Mouse (Mus musculus) right cerebral cortex, postnatal 36 days (tissue): Measurements from ENCODE around the gene Sardh.

Experiments
- DNase-seq, 2 experiments: peaks; one replicate each; pipeline ENCODE4 v3.0.0; 2022; ENCODE audit warnings: low spot score in 2 of 2, mixed read lengths in 1 of 2

Sardh gene

DNA sequence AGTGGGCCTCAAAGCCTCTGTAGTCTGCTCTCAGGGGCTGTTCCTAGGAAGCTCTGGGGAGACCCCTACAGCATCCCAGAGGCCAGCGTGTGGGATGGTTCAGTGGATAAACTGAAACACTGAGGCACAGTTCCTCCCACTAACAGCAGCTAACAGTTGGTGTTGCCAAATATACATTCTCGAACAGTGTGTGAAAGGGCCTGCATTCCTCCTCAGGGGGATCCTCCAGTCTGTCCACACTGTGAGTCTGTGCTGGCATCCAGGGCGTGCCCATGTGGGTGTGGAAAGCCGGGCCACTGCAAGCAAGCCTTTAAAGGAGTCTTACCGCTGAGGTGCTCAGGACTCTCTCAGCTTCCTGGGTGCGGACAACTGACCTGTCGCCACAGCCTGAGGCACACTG lies 21.6 kb downstream of the Sardh start:
- peak; percentile 59 to 77 for DNase-seq

DNA sequence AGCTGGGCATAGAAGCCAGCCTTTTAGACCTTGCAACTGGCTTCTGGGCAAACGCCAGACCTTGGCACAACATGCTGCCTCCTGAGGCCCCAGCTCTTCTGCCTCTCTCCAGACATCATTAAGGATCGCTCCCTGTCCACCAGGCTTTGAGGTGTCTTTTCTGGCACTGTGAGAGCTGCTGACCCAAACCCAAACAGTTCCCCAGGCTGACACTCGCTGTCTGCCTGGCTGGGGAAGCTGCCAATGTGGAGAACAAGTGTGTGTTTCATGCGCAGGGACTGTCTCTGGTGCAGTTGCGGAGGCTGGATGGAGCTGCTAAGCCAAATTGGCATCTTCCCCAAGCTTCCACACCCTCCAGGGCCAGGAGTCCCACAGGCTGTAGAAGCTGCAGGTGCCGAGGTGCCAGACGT lies 25.1 kb downstream of the Sardh start:
- DNase-seq: peak; percentile 71 to 72

DNA sequence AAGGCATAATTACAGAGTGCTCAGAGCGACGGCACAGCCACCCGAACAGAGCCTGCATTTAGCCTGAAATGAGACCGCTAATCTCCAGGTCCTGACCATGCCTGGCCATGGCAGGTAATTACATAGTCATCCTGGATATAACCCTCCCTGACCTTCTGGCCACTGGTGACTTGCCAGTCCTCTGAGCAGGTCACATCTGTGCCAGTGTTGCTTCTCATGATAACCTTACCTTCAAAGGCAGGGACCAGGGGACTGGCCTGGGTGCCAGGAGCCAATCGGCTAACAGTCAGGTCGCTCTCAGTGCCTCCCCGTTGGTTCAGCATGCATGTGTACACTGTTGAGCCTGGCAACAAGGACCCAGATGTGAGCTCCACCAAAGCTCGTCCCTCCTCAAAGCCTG lies 29.6 kb downstream of the Sardh start:
- DNase-seq: no peak

DNA sequence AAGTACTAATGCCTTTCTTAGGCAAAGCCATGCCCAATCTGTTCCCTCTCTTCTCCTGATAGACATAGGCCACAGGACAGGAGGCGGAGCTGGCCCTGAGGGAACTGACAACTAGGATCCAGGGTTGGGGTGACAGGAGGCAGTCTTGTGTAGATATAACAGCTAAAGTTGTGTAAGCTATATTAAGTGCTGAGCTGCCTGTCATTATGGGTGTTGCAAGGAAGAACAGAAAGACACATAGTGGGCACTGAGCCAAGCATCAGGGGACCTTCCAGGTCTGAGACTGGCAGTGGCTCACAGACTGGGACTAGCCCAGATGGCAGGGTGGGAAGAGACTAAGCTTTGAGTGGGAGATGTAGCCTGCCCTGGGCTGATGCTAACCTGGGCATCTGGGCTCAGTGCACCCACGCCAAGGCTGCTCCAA lies 30.0 kb downstream of the Sardh start:
- no peak for DNase-seq

- no peak for DNase-seq
Measured at GRCm38 (mm10) chr2:27215537-27215936, 32.6 kb downstream of the Sardh start.

GRCm38 (mm10) chr2:27211966-27212893 lies 35.9 kb downstream of the Sardh start:
- peak; percentile 60 to 74 for DNase-seq

- DNase-seq: no peak
Measured at GRCm38 (mm10) chr2:27210676-27211210, 37.4 kb downstream of the Sardh start.

DNA sequence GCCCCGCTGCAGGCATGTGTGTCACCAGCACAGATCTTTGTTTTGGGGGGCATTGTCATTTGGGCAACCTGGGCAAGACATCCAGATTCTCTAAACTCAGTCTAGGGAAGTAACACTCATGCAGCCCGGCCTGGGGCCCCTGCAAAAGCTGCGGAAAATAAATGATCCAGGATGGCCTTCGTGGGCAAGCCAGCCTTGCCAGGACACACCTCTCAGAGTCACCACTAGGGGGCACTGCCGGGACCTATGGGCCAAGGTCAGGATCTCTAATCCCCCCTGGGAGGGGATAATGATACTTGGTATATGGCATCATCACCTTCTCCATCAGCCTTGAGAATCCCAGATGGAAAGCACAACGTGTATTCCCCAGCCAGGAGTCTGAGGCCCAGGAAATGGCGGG lies 37.9 kb downstream of the Sardh start:
- no peak for DNase-seq

GRCm38 (mm10) chr2:27209816-27210215 lies 38.3 kb downstream of the Sardh start:
- DNase-seq: no peak

GRCm38 (mm10) chr2:27209370-27209769 lies 38.8 kb downstream of the Sardh start:
- DNase-seq: no peak

DNA sequence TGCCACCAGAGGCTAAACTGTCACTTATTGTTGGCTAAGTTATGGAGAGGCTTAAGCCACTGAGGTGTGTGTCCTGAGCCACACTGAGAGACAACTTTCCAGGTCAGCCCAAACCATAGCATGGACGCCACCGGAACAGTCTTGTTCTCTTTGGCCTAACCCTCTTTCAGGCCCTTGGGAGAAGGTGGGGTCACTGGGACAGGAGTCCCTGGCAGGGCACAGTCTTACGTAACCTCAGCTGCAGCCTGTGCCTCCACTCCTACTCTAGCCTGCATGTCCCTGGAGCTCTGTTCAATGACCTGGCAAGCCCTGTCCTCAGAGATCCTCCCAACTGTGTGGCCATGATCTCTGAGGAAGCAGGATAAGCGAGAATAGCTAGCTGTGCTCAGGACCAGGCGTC lies 41.0 kb downstream of the Sardh start:
- DNase-seq: no peak

DNA sequence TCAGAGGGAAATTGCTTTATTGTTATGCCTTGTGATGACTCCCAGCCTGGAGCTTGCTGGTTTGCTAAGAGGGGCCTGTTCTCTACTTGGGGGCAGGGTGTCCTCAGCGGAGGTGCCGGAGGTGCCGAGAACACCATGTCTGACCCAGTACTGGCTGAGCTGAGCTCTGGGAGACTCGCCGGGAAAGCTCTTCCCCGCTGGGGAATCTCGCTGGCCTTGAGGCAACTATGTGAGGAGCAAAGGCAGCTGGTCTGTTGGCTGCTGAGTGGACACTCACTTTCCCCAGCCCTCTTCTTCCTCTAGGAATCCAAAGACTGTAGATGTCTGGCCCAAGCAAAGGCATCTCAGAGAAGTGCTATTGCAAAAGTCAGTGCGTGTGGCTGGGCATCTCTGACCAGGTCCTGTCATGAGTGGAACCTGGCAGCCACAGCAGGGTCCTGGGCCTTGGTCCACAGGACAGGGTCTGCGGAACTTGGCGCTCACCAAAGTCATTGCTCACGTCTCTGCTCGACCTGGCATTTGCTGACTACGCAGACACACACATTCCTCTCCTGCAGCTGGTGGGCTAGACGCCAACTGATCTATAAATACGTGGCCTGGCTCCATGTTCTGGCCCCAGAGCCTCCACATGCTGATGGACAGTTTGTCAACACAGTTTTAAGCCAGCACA lies 41.9 kb downstream of the Sardh start:
- no peak for DNase-seq

GRCm38 (mm10) chr2:27205666-27206065 lies 42.5 kb downstream of the Sardh start:
- DNase-seq: peak in 1 of 2 experiments; percentile 39

DNA sequence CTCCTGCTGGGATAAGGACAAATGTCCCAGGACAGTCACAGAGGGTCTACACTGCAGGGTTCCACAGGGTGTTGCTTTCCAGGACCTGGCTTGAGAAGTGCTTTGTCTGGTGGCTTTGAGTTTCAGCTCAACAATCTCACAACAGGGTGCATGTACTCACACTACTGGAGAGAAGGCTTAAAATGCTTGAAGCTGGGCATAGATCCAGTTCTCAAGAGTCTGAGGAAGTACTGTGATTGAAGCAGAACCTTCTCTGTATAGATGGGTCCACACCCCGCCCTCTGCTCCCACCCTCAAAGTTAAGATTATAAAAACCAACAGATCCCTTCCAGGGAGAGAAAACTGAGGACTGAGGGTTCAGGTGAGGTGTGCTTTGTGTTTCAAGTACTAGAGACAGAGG lies 47.6 kb downstream of the Sardh start:
- DNase-seq: no peak

GRCm38 (mm10) chr2:27198551-27199246 lies 49.4 kb downstream of the Sardh start:
- DNase-seq: no peak

- no peak for DNase-seq
Measured at GRCm38 (mm10) chr2:27189994-27190393, 58.1 kb downstream of the Sardh start.

GRCm38 (mm10) chr2:27187531-27187930 lies 60.6 kb downstream of the Sardh start:
- DNase-seq: no peak

DNA sequence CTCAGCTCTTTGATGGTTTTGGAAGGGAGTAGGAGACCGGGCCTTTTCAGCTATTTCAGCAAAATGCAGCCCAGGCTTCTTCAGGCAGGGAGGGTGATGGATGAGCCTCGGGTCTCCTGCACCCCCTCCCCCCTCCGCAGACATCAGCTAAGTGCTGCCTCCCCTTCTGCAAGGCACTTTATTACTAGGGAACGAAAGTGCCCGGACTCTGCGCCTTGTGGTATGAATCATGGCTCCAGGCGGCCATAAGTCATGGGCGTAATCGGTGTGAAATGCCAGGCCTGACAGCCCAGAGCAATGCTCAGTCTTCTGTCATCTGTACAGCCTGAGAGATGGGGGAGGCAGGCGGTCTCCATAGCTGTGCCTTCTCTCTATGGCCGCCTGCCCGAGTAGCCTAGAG lies 64.4 kb downstream of the Sardh start:
- DNase-seq: no peak

- no peak for DNase-seq
Measured at GRCm38 (mm10) chr2:27181907-27182306, 66.2 kb downstream of the Sardh start.

DNA sequence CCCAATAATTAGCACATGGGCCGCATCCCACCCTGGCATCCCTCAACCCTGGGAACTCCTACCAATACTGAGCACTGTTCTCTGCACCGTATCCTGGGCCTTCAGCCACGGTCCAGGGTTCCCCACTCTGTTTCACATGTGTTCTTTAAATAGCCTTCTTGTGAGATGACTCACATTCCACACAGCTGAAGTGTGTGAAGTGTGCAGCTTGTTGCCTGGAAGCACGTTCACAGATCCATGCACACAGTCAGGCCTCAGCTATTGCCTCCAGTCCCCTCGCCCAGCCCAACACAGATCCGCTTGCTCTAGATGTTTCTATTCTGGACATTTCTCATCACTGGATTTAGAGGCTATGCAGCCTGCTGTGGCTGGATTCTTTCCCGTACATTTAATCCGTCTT lies 69.0 kb downstream of the Sardh start:
- DNase-seq: peak in 1 of 2 experiments; percentile 58

DNA sequence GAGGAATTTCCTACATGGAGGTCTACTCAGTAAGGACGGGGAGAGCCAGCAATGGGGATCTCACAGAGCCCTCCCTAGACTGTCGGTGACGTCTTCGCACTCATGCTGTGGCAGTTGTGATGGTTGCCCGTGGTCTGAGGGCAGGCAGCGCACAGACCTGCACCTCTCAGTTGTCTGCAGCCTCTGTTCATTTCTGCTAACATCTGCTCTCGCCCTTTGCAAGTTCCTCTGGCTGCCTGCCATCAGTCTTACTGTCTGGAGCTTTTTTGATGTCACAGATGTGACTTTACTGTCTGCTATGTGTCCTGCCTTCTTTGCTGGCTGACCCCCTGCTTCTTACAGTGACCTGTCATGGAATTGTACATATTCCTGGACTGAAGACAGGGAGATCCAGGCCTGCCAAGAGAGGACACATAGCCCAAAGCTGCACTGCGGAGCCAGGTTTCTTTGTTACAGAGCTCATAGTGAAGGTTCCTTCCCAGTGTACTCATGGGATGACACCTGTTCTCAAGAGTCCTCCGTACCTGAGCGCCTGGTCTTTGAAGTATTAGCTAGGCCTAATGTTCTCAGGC lies 72.4 kb downstream of the Sardh start:
- DNase-seq: no peak

DNA sequence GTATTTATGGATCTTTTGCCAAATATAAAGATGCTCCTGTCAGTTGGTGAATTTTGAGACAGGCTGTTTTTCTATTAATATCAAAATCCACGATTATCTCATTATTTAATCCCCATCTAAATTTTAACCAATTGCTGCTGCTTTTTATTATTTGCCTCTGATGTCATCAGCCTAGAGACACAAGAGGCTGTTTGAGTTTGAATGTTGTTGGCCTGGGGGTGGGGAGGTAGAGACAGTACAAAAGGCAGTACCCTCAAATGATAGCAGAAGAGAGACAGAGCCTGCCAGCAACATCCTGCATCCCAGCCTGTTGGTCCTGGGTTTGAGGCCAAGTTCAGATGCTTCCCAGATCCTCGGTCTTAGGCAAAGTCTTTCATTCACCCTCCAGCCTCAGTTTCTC lies 73.9 kb downstream of the Sardh start:
- no peak for DNase-seq
